Mouse (Mus musculus): ENCODE measurements around the gene Gmds. TPM values are rescaled to one million over a fixed set of nuclear protein-coding genes. Genes with fewer than 3 reads are reported as not detected.

The Gmds gene
- polyA plus RNA-seq, 1 experiment from 2014 or later: 133 TPM

- no peak overlapping the region for H3K4me2 ChIP-seq (ENCODE audit: low read length)
Observed at GRCm38 (mm10) chr13:32019256-32019620, 319.3 kb downstream of the Gmds start.

GRCm38 (mm10) chr13:32018518-32019255 is 319.9 kb downstream of the Gmds start:
- Histone ChIP-seq H3K9me3 (ENCODE audit: control insufficient read depth, low read length) (no peaks in the 10 kb centered on the region), H3K9ac (ENCODE audit: low read length) (no peak overlapping the region), H3K4me3 (ENCODE audit: low read depth, low read length) (no peak overlapping the region), H3K27me3 (replicated peaks; ENCODE audit: control insufficient read depth, insufficient read depth, low read length) (no peaks in the 10 kb centered on the region), H3K27ac (ENCODE audit: low read depth) (no peak overlapping the region), H3K4me2 (ENCODE audit: low read length) (no peak overlapping the region), H3K4me1 (replicated peaks; ENCODE audit: control insufficient read depth, insufficient read depth, low read length) (0 out of 2 replicates have a peak, but pooled peaks cover 4% of the 10 kb centered on the region), H3K36me3 (ENCODE audit: control insufficient read depth, insufficient read depth, low read length) (no peaks in the 10 kb centered on the region)
- ATAC-seq (replicated peaks; ENCODE audit: low FRiP score, low TSS enrichment, low read depth) (no peak), DNase-seq (ENCODE audit: low spot score) (no peak)
- WGBS: 68% methylated on average over 4 of the region's 4 CpGs

More at GRCm38 (mm10) chr13:32019256-32019620, 319.3 kb downstream of the Gmds start:
- Histone ChIP-seq H3K4me3 (ENCODE audit: low read depth, low read length) (no peak overlapping the region), H3K4me1 (replicated peaks; ENCODE audit: control insufficient read depth, insufficient read depth, low read length) (0 out of 2 replicates have a peak, but pooled peaks cover 4% of the 10 kb centered on the region), H3K36me3 (ENCODE audit: control insufficient read depth, insufficient read depth, low read length) (no peaks in the 10 kb centered on the region), H3K27ac (ENCODE audit: low read depth) (no peak overlapping the region), H3K27me3 (replicated peaks; ENCODE audit: control insufficient read depth, insufficient read depth, low read length) (no peaks in the 10 kb centered on the region), H3K9ac (ENCODE audit: low read length) (no peak overlapping the region), H3K9me3 (ENCODE audit: control insufficient read depth, low read length) (no peaks in the 10 kb centered on the region)
- DNase-seq (ENCODE audit: low spot score): no peak
- ATAC-seq (replicated peaks; ENCODE audit: low FRiP score, low TSS enrichment, low read depth): no peak

- ATAC-seq (replicated peaks; ENCODE audit: low FRiP score, low TSS enrichment, low read depth): no peak
- no peak overlapping the region for H3K4me2 ChIP-seq (ENCODE audit: low read length)
- no peaks in the 10 kb centered on the region for H3K4me1 ChIP-seq (replicated peaks; ENCODE audit: control insufficient read depth, insufficient read depth, low read length)
- no peaks in the 10 kb centered on the region for H3K36me3 ChIP-seq (ENCODE audit: control insufficient read depth, insufficient read depth, low read length)
- no peak overlapping the region for H3K4me3 ChIP-seq (ENCODE audit: low read depth, low read length)
- H3K27ac ChIP-seq (ENCODE audit: low read depth): no peak overlapping the region
- H3K9me3 ChIP-seq (ENCODE audit: control insufficient read depth, low read length): no peaks in the 10 kb centered on the region
- 23% methylated on average over 4 of the region's 4 CpGs for WGBS
- no peak for DNase-seq (ENCODE audit: low spot score)
- no peak overlapping the region for H3K9ac ChIP-seq (ENCODE audit: low read length)
- H3K27me3 ChIP-seq (replicated peaks; ENCODE audit: control insufficient read depth, insufficient read depth, low read length): no peaks in the 10 kb centered on the region
Observed at GRCm38 (mm10) chr13:32008802-32009201, 329.7 kb downstream of the Gmds start.

GRCm38 (mm10) chr13:32008116-32008641 is 330.4 kb downstream of the Gmds start:
- no peak overlapping the region for H3K4me3 ChIP-seq (ENCODE audit: low read depth, low read length)
- WGBS: 33% methylated on average over 7 of the region's 7 CpGs
- H3K4me2 ChIP-seq (ENCODE audit: low read length): no peak overlapping the region
- H3K9me3 ChIP-seq (ENCODE audit: control insufficient read depth, low read length): no peaks in the 10 kb centered on the region
- no peak overlapping the region for H3K9ac ChIP-seq (ENCODE audit: low read length)
- ATAC-seq (replicated peaks; ENCODE audit: low FRiP score, low TSS enrichment, low read depth): no peak
- H3K4me1 ChIP-seq (replicated peaks; ENCODE audit: control insufficient read depth, insufficient read depth, low read length): no peaks in the 10 kb centered on the region
- no peak overlapping the region for H3K27ac ChIP-seq (ENCODE audit: low read depth)
- no peak for DNase-seq (ENCODE audit: low spot score)
- no peaks in the 10 kb centered on the region for H3K36me3 ChIP-seq (ENCODE audit: control insufficient read depth, insufficient read depth, low read length)
- no peaks in the 10 kb centered on the region for H3K27me3 ChIP-seq (replicated peaks; ENCODE audit: control insufficient read depth, insufficient read depth, low read length)

- Histone ChIP-seq H3K27me3 (replicated peaks; ENCODE audit: control insufficient read depth, insufficient read depth, low read length) (no peaks in the 10 kb centered on the region), H3K27ac (ENCODE audit: low read depth) (no peak overlapping the region), H3K4me1 (replicated peaks; ENCODE audit: control insufficient read depth, insufficient read depth, low read length) (peaks cover 11% of the 10 kb centered on the region), H3K9ac (ENCODE audit: low read length) (no peak overlapping the region), H3K36me3 (ENCODE audit: control insufficient read depth, insufficient read depth, low read length) (no peaks in the 10 kb centered on the region), H3K4me3 (ENCODE audit: low read depth, low read length) (no peak overlapping the region), H3K4me2 (ENCODE audit: low read length) (no peak overlapping the region), H3K9me3 (ENCODE audit: control insufficient read depth, low read length) (no peaks in the 10 kb centered on the region)
- WGBS: 82% methylated on average over 4 of the region's 4 CpGs
- no peak for ATAC-seq (replicated peaks; ENCODE audit: low FRiP score, low TSS enrichment, low read depth)
- no peak for DNase-seq (ENCODE audit: low spot score)
Observed at GRCm38 (mm10) chr13:31993391-31993790, 345.1 kb downstream of the Gmds start.

- Histone ChIP-seq H3K4me1 (replicated peaks; ENCODE audit: control insufficient read depth, insufficient read depth, low read length) (peaks cover 11% of the 10 kb centered on the region), H3K27ac (ENCODE audit: low read depth) (peak overlapping the region; percentile 33; the same call in 1 of the 2 replicates), H3K9ac (ENCODE audit: low read length) (no peak overlapping the region), H3K4me3 (ENCODE audit: low read depth, low read length) (no peak overlapping the region), H3K27me3 (replicated peaks; ENCODE audit: control insufficient read depth, insufficient read depth, low read length) (no peaks in the 10 kb centered on the region), H3K36me3 (ENCODE audit: control insufficient read depth, insufficient read depth, low read length) (no peaks in the 10 kb centered on the region), H3K4me2 (ENCODE audit: low read length) (peak overlapping the region; percentile 42), H3K9me3 (ENCODE audit: control insufficient read depth, low read length) (no peaks in the 10 kb centered on the region)
- DNase-seq (ENCODE audit: low spot score): peak; percentile 55
- ATAC-seq (replicated peaks; ENCODE audit: low FRiP score, low TSS enrichment, low read depth): peak; percentile 74; the same call in 1 of the 2 replicates
- 17% methylated on average over 12 of the region's 12 CpGs for WGBS
Observed at GRCm38 (mm10) chr13:31992409-31993201, 345.9 kb downstream of the Gmds start.

GRCm38 (mm10) chr13:31981198-31981597 is 357.3 kb downstream of the Gmds start:
- Histone ChIP-seq H3K4me2 (ENCODE audit: low read length) (no peak overlapping the region), H3K9ac (ENCODE audit: low read length) (no peak overlapping the region), H3K27me3 (replicated peaks; ENCODE audit: control insufficient read depth, insufficient read depth, low read length) (no peaks in the 10 kb centered on the region), H3K4me1 (replicated peaks; ENCODE audit: control insufficient read depth, insufficient read depth, low read length) (no peaks in the 10 kb centered on the region), H3K4me3 (ENCODE audit: low read depth, low read length) (no peak overlapping the region), H3K9me3 (ENCODE audit: control insufficient read depth, low read length) (no peaks in the 10 kb centered on the region), H3K36me3 (ENCODE audit: control insufficient read depth, insufficient read depth, low read length) (no peaks in the 10 kb centered on the region), H3K27ac (ENCODE audit: low read depth) (no peak overlapping the region)
- 84% methylated on average over 1 of the region's 1 CpGs for WGBS
- ATAC-seq (replicated peaks; ENCODE audit: low FRiP score, low TSS enrichment, low read depth): no peak
- no peak for DNase-seq (ENCODE audit: low spot score)

GRCm38 (mm10) chr13:31978126-31978525 is 360.4 kb downstream of the Gmds start:
- Histone ChIP-seq H3K4me1 (replicated peaks; ENCODE audit: control insufficient read depth, insufficient read depth, low read length) (no peaks in the 10 kb centered on the region), H3K36me3 (ENCODE audit: control insufficient read depth, insufficient read depth, low read length) (no peaks in the 10 kb centered on the region), H3K4me3 (ENCODE audit: low read depth, low read length) (no peak overlapping the region), H3K9me3 (ENCODE audit: control insufficient read depth, low read length) (no peaks in the 10 kb centered on the region), H3K27ac (ENCODE audit: low read depth) (no peak overlapping the region), H3K27me3 (replicated peaks; ENCODE audit: control insufficient read depth, insufficient read depth, low read length) (no peaks in the 10 kb centered on the region), H3K4me2 (ENCODE audit: low read length) (no peak overlapping the region), H3K9ac (ENCODE audit: low read length) (no peak overlapping the region)
- DNase-seq (ENCODE audit: low spot score) (no peak), ATAC-seq (replicated peaks; ENCODE audit: low FRiP score, low TSS enrichment, low read depth) (no peak)
- 95% methylated on average over 7 of the region's 7 CpGs for WGBS
